Mouse (Mus musculus) urinary bladder, adult 18-20 months (tissue): ENCODE data around the gene Actl7b.

Source experiments
- DNase-seq, 2 experiments: peaks; one replicate each; pipeline ENCODE4 v3.0.0; 2022; ENCODE audit warnings: low spot score in 2 of 2, mixed read lengths in 2 of 2

Gene Actl7b

DNA sequence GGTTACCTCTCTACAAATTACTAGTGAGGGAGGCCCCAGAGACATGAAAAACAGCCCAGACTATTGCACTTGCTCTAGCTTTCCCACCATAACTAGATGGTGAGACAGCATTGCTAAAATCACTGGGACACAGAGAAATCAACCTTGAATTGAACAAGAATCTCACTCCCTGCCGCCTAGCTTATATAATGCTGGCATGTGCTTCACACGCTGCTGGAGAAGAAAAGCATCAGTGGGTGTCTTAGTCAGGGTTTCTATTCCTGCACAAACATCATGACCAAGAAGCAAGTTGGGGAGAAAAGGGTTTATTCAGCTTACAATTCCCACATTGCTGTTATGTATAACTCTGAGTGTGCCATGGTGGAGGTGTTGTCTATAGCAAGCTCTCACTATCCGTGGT is 28.1 kb downstream of the Actl7b start:
- DNase-seq = no peak

DNA sequence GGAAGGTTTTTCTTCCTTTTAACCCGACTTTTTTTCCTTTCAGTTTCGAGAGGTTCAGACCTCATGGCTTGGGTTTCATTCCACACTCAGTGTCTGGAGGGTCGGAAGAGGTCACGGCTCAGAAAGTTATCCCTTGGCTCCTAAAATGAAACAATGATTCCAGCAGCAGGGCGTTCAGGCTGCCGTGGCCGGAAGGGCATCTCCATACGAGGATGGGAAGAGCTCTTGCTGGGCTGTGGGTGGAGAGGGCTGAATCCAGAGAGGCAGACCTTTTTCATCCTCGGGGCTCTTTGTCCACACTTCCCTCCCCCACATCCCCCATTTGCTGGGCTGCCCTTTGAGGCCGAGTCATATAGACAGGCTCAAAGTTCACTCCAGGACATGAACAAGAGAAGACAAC is 39.0 kb downstream of the Actl7b start:
- no peak for DNase-seq

DNA sequence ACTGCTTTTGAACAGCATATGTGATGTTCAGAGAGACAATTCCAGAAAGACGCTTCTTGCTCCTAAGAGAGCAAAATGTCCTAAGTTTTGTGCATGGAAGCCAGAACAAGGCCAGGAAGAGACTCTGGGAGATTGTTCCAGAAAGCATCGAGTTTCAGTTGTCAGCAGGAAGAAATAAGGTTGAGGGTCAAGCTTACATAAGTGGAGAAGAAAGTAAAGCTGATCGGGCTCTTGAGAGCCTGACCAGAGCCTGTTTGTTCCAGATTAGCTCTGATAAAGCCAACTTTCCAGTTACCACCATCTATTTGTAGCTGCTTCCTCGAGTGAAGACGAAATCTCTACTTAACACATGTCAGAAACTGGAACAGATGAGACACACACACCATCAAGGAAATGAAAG is 42.6 kb downstream of the Actl7b start:
- no peak for DNase-seq

DNA sequence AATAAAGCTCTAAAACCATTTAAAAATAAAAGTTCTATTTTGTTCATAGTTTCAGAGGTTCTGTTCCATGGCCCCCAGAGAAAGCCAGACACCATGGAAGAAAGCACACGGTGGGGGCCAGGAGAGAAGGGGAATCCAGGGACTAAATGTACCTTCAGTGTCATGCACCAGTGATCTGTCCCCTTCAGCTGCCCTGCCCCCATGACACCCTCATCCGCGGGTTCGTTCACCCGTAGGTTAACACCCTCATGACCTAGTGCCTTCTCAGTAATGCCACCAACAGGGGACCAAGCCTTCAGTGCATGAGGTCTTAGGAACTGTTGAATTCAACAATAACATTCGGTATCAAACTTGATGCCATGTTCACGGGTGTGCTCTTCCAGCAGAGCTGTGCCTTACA is 44.8 kb downstream of the Actl7b start:
- no peak for DNase-seq
